Mouse (Mus musculus) brain, embryonic 18.5 days (tissue): ENCODE data around the gene Gm28048.

Experiments used
- DNase-seq: peaks from one replicate; pipeline ENCODE4 v3.0.0-alpha.2; 2012; ENCODE audit warnings: low read depth, low spot score

Gm28048 gene

GRCm38 (mm10) chr11:22952668-22953067 lies 29.2 kb downstream of the Gm28048 start:
- no peak for DNase-seq

GRCm38 (mm10) chr11:22950131-22950530 lies 31.8 kb downstream of the Gm28048 start:
- DNase-seq = no peak

- no peak for DNase-seq
Observed at GRCm38 (mm10) chr11:22949101-22949500, 32.8 kb downstream of the Gm28048 start.

GRCm38 (mm10) chr11:22938983-22939382 lies 42.9 kb downstream of the Gm28048 start:
- no peak for DNase-seq

- DNase-seq = no peak
Observed at GRCm38 (mm10) chr11:22937716-22938316, 44.1 kb downstream of the Gm28048 start.

- peak; percentile 26 for DNase-seq
Observed at GRCm38 (mm10) chr11:22936446-22937125, 45.3 kb downstream of the Gm28048 start.

GRCm38 (mm10) chr11:22932167-22932566 lies 49.7 kb downstream of the Gm28048 start:
- DNase-seq = no peak

- DNase-seq = no peak
Observed at GRCm38 (mm10) chr11:22931320-22931905, 50.5 kb downstream of the Gm28048 start.

- no peak for DNase-seq
Observed at GRCm38 (mm10) chr11:22930129-22930528, 51.8 kb downstream of the Gm28048 start.

- no peak for DNase-seq
Observed at GRCm38 (mm10) chr11:22928586-22929169, 53.2 kb downstream of the Gm28048 start.

- DNase-seq = no peak
Observed at GRCm38 (mm10) chr11:22923606-22924005, 58.3 kb downstream of the Gm28048 start.

GRCm38 (mm10) chr11:22922546-22922945 lies 59.3 kb downstream of the Gm28048 start:
- DNase-seq = no peak

- DNase-seq = no peak
Observed at GRCm38 (mm10) chr11:22919336-22919735, 62.6 kb downstream of the Gm28048 start.

- DNase-seq = no peak
Observed at GRCm38 (mm10) chr11:22917786-22918185, 64.1 kb downstream of the Gm28048 start.

GRCm38 (mm10) chr11:22913744-22914143 lies 68.1 kb downstream of the Gm28048 start:
- no peak for DNase-seq

GRCm38 (mm10) chr11:22911831-22912230 lies 70.1 kb downstream of the Gm28048 start:
- no peak for DNase-seq

GRCm38 (mm10) chr11:22906453-22906865 lies 75.4 kb downstream of the Gm28048 start:
- DNase-seq = no peak

GRCm38 (mm10) chr11:22902923-22903322 lies 79.0 kb downstream of the Gm28048 start:
- no peak for DNase-seq

GRCm38 (mm10) chr11:22900041-22900440 lies 81.8 kb downstream of the Gm28048 start:
- DNase-seq = no peak

- no peak for DNase-seq
Observed at GRCm38 (mm10) chr11:22897642-22898041, 84.2 kb downstream of the Gm28048 start.

GRCm38 (mm10) chr11:22897127-22897526 lies 84.8 kb downstream of the Gm28048 start:
- DNase-seq = no peak

GRCm38 (mm10) chr11:22893075-22893474 lies 88.8 kb downstream of the Gm28048 start:
- DNase-seq = no peak

GRCm38 (mm10) chr11:22892466-22892865 lies 89.4 kb downstream of the Gm28048 start:
- no peak for DNase-seq
